13 mouse cellular contexts compared by ENCODE assay signal in the genomic region with DNA sequence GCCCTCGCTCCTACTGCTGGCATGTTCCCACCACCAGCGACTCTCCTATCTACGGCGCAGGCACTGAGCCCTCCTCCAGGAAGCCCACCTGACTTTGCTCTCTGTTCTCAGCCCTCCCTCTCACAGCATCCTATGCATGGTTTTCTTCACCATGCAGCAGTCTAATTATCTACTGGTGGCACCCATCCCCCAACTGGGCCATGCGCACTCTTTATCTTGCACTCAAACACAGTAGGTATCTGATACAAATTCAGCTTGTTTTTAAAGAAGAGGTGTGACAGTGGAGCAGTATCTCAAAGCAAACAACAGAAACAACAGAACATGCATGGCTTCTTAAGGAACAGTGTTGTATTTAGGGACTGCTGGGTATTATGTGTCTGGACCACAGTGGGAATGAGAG.
"Had no signal": no experiment of that assay in that cellular context is flagged by ENCODE, and none has a peak within 500 bp of the region (broad histone marks: within the 10 kb centered on the region; RNA-seq: fewer than 3 reads in every experiment).

No protein-coding gene starts in this region.

- ATAC-seq: inflammation-experienced regulatory T-cells, adult 6 months; intestine, postnatal 0 days had no signal

- DNase-seq: kidney, adult 8-10 months; kidney, postnatal 36 days; lung, embryonic 14.5 days; lung, postnatal 10 days; lung, postnatal 4 days; right cerebral cortex, adult 18-20 months; right cerebral cortex, postnatal 25 days; thymus, adult 2 months; thymus, postnatal 25 days had no signal

- H3K9ac ChIP-seq: limb, embryonic 15.5 days; lung, embryonic 14.5 days; midbrain, embryonic 12.5 days had no signal

- H3K9me3 ChIP-seq: limb, embryonic 15.5 days; midbrain, embryonic 12.5 days had no signal

- H3K4me3 ChIP-seq: limb, embryonic 15.5 days; midbrain, embryonic 12.5 days had no signal

- H3K27me3 ChIP-seq: limb, embryonic 15.5 days; midbrain, embryonic 12.5 days had no signal

- H3K4me2 ChIP-seq: limb, embryonic 15.5 days; lung, embryonic 14.5 days; midbrain, embryonic 12.5 days had no signal

- H3K27ac ChIP-seq: limb, embryonic 15.5 days; midbrain, embryonic 12.5 days had no signal
